Mouse (Mus musculus): ENCODE results near the gene 2310039H08Rik. TPM values are rescaled to one million over a fixed set of nuclear protein-coding genes. Genes with fewer than 3 reads are reported as not detected.

Gene 2310039H08Rik
- polyA plus RNA-seq, 2 experiments from 2014 or later: 20.0 to 25.1 TPM

- no peak for ATAC-seq
Measured at GRCm38 (mm10) chr17:46810672-46811071, 38.2 kb downstream of the 2310039H08Rik start.

- no peak for ATAC-seq
Measured at GRCm38 (mm10) chr17:46812442-46812841, 40.0 kb downstream of the 2310039H08Rik start.

- ATAC-seq: no peak
Measured at GRCm38 (mm10) chr17:46813637-46814036, 41.2 kb downstream of the 2310039H08Rik start.

GRCm38 (mm10) chr17:46814497-46814896 lies 42.1 kb downstream of the 2310039H08Rik start:
- ATAC-seq: no peak

GRCm38 (mm10) chr17:46816306-46816705 lies 43.9 kb downstream of the 2310039H08Rik start:
- ATAC-seq: no peak

GRCm38 (mm10) chr17:46817734-46818158 lies 45.3 kb downstream of the 2310039H08Rik start:
- no peak for ATAC-seq

GRCm38 (mm10) chr17:46820628-46821027 lies 48.2 kb downstream of the 2310039H08Rik start:
- no peak for ATAC-seq

Other genes starting within 250 kb of the 2310039H08Rik start
- 1 to 10 TPM; 2.7 to 3.5 TPM for gene Cul9, start 226.2 kb upstream of the 2310039H08Rik start, polyA plus RNA-seq (2017; shearing (Covaris generic))
- gene Srf, start 216.5 kb upstream of the 2310039H08Rik start, polyA plus RNA-seq (2017; shearing (Covaris generic)): 10 to 100 TPM in 1 of 2 experiments, 1 to 10 TPM in 1; 6.3 to 10.9 TPM
- gene Ptk7, start 143.1 kb upstream of the 2310039H08Rik start, polyA plus RNA-seq (2017; shearing (Covaris generic)): under 1 TPM in 1 of 2 experiments, not detected in 1; 0.22 TPM
- gene Klc4, start 126.6 kb upstream of the 2310039H08Rik start, polyA plus RNA-seq (2017; shearing (Covaris generic)): 10 to 100 TPM in 1 of 2 experiments, 1 to 10 TPM in 1; 5.6 to 11.2 TPM
- gene Mrpl2, start 126.4 kb upstream of the 2310039H08Rik start, polyA plus RNA-seq (2017; shearing (Covaris generic)): 10 to 100 TPM; 67.3 to 68.4 TPM
- gene Cul7, start 122.3 kb upstream of the 2310039H08Rik start, polyA plus RNA-seq (2017; shearing (Covaris generic)): 1 to 10 TPM; 2.8 to 4.1 TPM
- gene Rrp36, start 98.3 kb upstream of the 2310039H08Rik start, polyA plus RNA-seq (2017; shearing (Covaris generic)): 10 to 100 TPM; 44.0 to 48.0 TPM
- gene Mea1, start 93.8 kb upstream of the 2310039H08Rik start, polyA plus RNA-seq (2017; shearing (Covaris generic)): 100 to 1,000 TPM; 164 to 197 TPM
- 10 to 100 TPM; 22.0 to 28.7 TPM for gene Klhdc3, start 91.7 kb upstream of the 2310039H08Rik start, polyA plus RNA-seq (2017; shearing (Covaris generic))
- 10 to 100 TPM; 21.9 to 30.2 TPM for gene Ppp2r5d, start 67.5 kb upstream of the 2310039H08Rik start, polyA plus RNA-seq (2017; shearing (Covaris generic))
- 1 to 10 TPM; 2.9 to 4.0 TPM for gene Pex6, start 61.2 kb upstream of the 2310039H08Rik start, polyA plus RNA-seq (2017; shearing (Covaris generic))
- under 1 TPM; 0.54 to 0.83 TPM for gene Gnmt, start 43.5 kb upstream of the 2310039H08Rik start, polyA plus RNA-seq (2017; shearing (Covaris generic))
- gene Cnpy3, start 20.4 kb upstream of the 2310039H08Rik start, polyA plus RNA-seq (2017; shearing (Covaris generic)): 10 to 100 TPM; 19.2 to 21.6 TPM
- gene Ptcra, start 8.9 kb upstream of the 2310039H08Rik start, polyA plus RNA-seq (2017; shearing (Covaris generic)): not detected
- 100 to 1,000 TPM; 144 to 146 TPM for gene Rpl7l1, start 10.0 kb downstream of the 2310039H08Rik start, polyA plus RNA-seq (2017; shearing (Covaris generic))
- 1 to 10 TPM; 8.3 to 8.5 TPM for gene Bicral, start 85.8 kb downstream of the 2310039H08Rik start, polyA plus RNA-seq (2017; shearing (Covaris generic))
- 10 to 100 TPM; 10.4 to 12.4 TPM for gene Tbcc, start 118.0 kb downstream of the 2310039H08Rik start, polyA plus RNA-seq (2017; shearing (Covaris generic))
- gene Prph2, start 137.8 kb downstream of the 2310039H08Rik start, polyA plus RNA-seq (2017; shearing (Covaris generic)): not detected
- gene Ubr2, start 237.9 kb downstream of the 2310039H08Rik start, polyA plus RNA-seq (2017; shearing (Covaris generic)): 10 to 100 TPM; 14.1 to 20.1 TPM

Data from activated CD4-positive, CD25-positive, alpha-beta regulatory T cell, adult 4 months (primary cell).